ENCODE assay signal across 18 mouse cellular contexts in the genomic region with DNA sequence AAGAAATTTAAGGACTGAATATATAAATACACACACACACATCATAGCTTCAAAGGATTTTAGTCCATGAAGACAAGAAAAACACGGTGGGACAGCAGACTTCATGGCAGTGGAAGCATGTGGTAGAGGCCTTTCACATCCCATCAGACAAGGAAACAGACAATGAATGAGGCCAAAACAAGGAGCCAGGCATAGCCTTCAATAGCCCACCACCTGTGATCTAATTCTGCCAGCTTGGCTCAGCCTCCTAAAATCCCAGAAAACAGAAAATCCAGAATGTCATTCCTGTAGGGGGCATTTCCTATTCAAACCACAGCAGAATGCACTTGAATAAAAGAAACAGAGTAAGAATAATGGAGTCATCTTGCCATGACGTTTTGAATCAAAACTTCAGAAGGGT.
"Had no signal": no experiment of that assay in that cellular context is flagged by ENCODE, and none has a peak within 500 bp of the region (broad histone marks: within the 10 kb centered on the region; RNA-seq: fewer than 3 reads in every experiment).

No protein-coding gene starts in this region.

- H3K27ac ChIP-seq: layer of hippocampus, adult 2 months; limb, embryonic 12.5 days; liver, embryonic 13.5 days; lung, embryonic 15.5 days; macrophage; midbrain, embryonic 15.5 days had no signal

- H3K36me3 ChIP-seq: limb, embryonic 12.5 days; liver, embryonic 13.5 days; lung, embryonic 15.5 days; midbrain, embryonic 15.5 days had no signal

- H3K9ac ChIP-seq: limb, embryonic 12.5 days; liver, embryonic 13.5 days; liver, postnatal 0 days; lung, embryonic 15.5 days; midbrain, embryonic 15.5 days had no signal

- H3K4me2 ChIP-seq: limb, embryonic 12.5 days; liver, embryonic 13.5 days; lung, embryonic 15.5 days; midbrain, embryonic 11.5 days; midbrain, embryonic 15.5 days had no signal

- DNase-seq: kidney, postnatal 10 days; kidney, postnatal 4 days; liver; liver, embryonic 13.5 days; liver, postnatal 0 days; lung, postnatal 14 days; right cerebral cortex, adult 18-20 months; right cerebral cortex, postnatal 25 days; spleen, adult 18-20 months; thymus, adult 18-20 months; thymus, postnatal 14 days had no signal

- H3K27me3 ChIP-seq: limb, embryonic 12.5 days; liver, embryonic 13.5 days; lung, embryonic 15.5 days; megakaryocyte, embryonic 14.5 days; midbrain, embryonic 15.5 days had no signal

- H3K4me1 ChIP-seq: limb, embryonic 12.5 days; liver, embryonic 13.5 days; lung, embryonic 15.5 days; megakaryocyte, embryonic 14.5 days; midbrain, embryonic 15.5 days had no signal

- ATAC-seq: liver, postnatal 0 days; midbrain, embryonic 15.5 days had no signal

- H3K9me3 ChIP-seq: limb, embryonic 12.5 days; liver, embryonic 13.5 days; lung, embryonic 15.5 days; megakaryocyte, embryonic 14.5 days; midbrain, embryonic 15.5 days had no signal

- H3K4me3 ChIP-seq: layer of hippocampus, adult 2 months; limb, embryonic 12.5 days; liver, embryonic 13.5 days; lung, embryonic 15.5 days; megakaryocyte, embryonic 14.5 days; midbrain, embryonic 15.5 days had no signal
